Comparison of ENCODE assay signal across 9 mouse cellular contexts in genomic region chr12:82339221-82339861, GRCm38 (mm10).
A peak's percentile ranks its signal among the peaks of the same experiment; 100 is the strongest.
DNase-seq lines count a peak whose midpoint lies in the region; ATAC-seq and TF ChIP-seq lines count a peak whose summit lies in the region.
"Had no signal": no experiment of that assay in that cellular context is flagged by ENCODE, and none has a peak within 500 bp of the region (broad histone marks: within the 10 kb centered on the region; RNA-seq: fewer than 3 reads in every experiment).

No protein-coding gene starts in this region.

- H3K4me2 ChIP-seq in lung, embryonic 14.5 days, result peak overlapping the region; percentile 52

- peak overlapping the region; percentile 29 for H3K4me3 ChIP-seq in brown adipose tissue, adult 24 weeks (ENCODE audit: insufficient read depth, low read depth, low read length)
- peak overlapping the region; percentile 45 for H3K4me3 ChIP-seq in heart, embryonic 10.5 days
- peak overlapping the region; percentile 11; the same call in 1 of the 2 replicates for H3K4me3 ChIP-seq in lung, embryonic 14.5 days (ENCODE audit: low read depth, low read length)

- peak; percentile 54 for DNase-seq in embryo, embryonic 10 days (ENCODE audit: low spot score)
- DNase-seq in heart, embryonic 10.5 days (ENCODE audit: low spot score), result peak; percentile 71
- DNase-seq in kidney, postnatal 14 days, result peak; percentile 48
- DNase-seq in lung, embryonic 14.5 days, result peak; percentile 67
- peak; percentile 21 for DNase-seq in right cerebral cortex, postnatal 14 days
- no peak for DNase-seq in c-Kit-positive CD71-positive TER-119-positive erythroid progenitor cells, embryonic 14.5 days (ENCODE audit: low spot score)
- no peak for DNase-seq in adrenal gland, postnatal 4 days (ENCODE audit: low spot score in 2 of 2)

- H3K9me3 ChIP-seq in heart, embryonic 10.5 days, result no peaks in the 10 kb centered on the region
- H3K9me3 ChIP-seq in lung, embryonic 14.5 days (ENCODE audit: low read depth, low read length), result no peaks in the 10 kb centered on the region

- peaks cover under 1% of the 10 kb centered on the region; the same call in 1 of the 2 replicates for H3K4me1 ChIP-seq in brown adipose tissue, adult 24 weeks (ENCODE audit: control insufficient read depth, insufficient read depth, insufficient read length, low read length)
- H3K4me1 ChIP-seq in heart, embryonic 10.5 days, result peaks cover 27% of the 10 kb centered on the region
- H3K4me1 ChIP-seq in lung, embryonic 14.5 days (ENCODE audit: insufficient read depth), result no peaks in the 10 kb centered on the region

- peaks cover 17% of the 10 kb centered on the region for H3K36me3 ChIP-seq in heart, embryonic 10.5 days
- peaks cover 3% of the 10 kb centered on the region; the same call in 1 of the 2 replicates for H3K36me3 ChIP-seq in lung, embryonic 14.5 days (ENCODE audit: insufficient read depth)

- WGBS in heart, embryonic 10.5 days, result 23% methylated on average over 18 of the region's 18 CpGs
- WGBS in lung, embryonic 14.5 days, result 17% methylated on average over 18 of the region's 18 CpGs

- H3K9ac ChIP-seq in lung, embryonic 14.5 days, result peak overlapping the region; percentile 14; the same call in 1 of the 2 replicates

- H3K27me3 ChIP-seq in heart, embryonic 10.5 days (ENCODE audit: insufficient read depth, poor library complexity, severe bottlenecking), result no peaks in the 10 kb centered on the region
- H3K27me3 ChIP-seq in lung, embryonic 14.5 days (ENCODE audit: insufficient read depth, low read length), result no peaks in the 10 kb centered on the region
- H3K27me3 ChIP-seq: Patski had no signal

- peak; percentile 65; the same call in 1 of the 2 replicates for ATAC-seq in lung, embryonic 14.5 days (ENCODE audit: insufficient read depth)
- ATAC-seq: Patski had no signal

- H3K27ac ChIP-seq in brown adipose tissue, adult 24 weeks (replicated peaks; ENCODE audit: low read depth, low read length), result no peak overlapping the region
- H3K27ac ChIP-seq in heart, embryonic 10.5 days, result peak overlapping the region; percentile 31; the same call in 1 of the 2 replicates
- peak overlapping the region; percentile 51 for H3K27ac ChIP-seq in lung, embryonic 14.5 days (ENCODE audit: low read depth)

- TF ChIP-seq CTCF in lung, embryonic 14.5 days (IDR thresholded peaks at IDR 0.05; ENCODE audit: low read depth), result no peak

Comparison
In these comparisons a context has a peak if more than half of its experiments do, and no peak if none do; other contexts are left out.
1. DNase-seq: peak in embryo, embryonic 10 days (single experiment), heart, embryonic 10.5 days (single experiment), kidney, postnatal 14 days (single experiment), lung, embryonic 14.5 days (single experiment) and right cerebral cortex, postnatal 14 days (single experiment); none in c-Kit-positive CD71-positive TER-119-positive erythroid progenitor cells, embryonic 14.5 days (single experiment) and adrenal gland, postnatal 4 days (0 of 2).
2. Peak in every context shown above with its lines, with median percentiles within 50 percentile points of each other: H3K4me3 ChIP-seq.